Mouse (Mus musculus): ENCODE measurements at regions not wholly inside any gene's neighbourhood (a gene's known extent, or its start where the extent isn't known, plus 50 kb on each side); places are given as distances from the start of the nearest gene placed in this dataset.

GRCm38 (mm10) chr2:147927792-147928670 is 118.7 kb downstream of the Foxa2 start:
- no peak for DNase-seq (ENCODE audit: low spot score in 2 of 2)

- no peak for DNase-seq (ENCODE audit: low spot score in 2 of 2)
Measured at GRCm38 (mm10) chr2:147926861-147927260, 119.9 kb downstream of the Foxa2 start.

- no peak for DNase-seq (ENCODE audit: low spot score in 2 of 2)
Measured at GRCm38 (mm10) chr2:147907341-147907740, 139.4 kb downstream of the Foxa2 start.

GRCm38 (mm10) chr2:147905759-147906740 is 140.7 kb downstream of the Foxa2 start:
- DNase-seq (ENCODE audit: low spot score in 2 of 2): no peak

GRCm38 (mm10) chr2:147905118-147905517 is 141.7 kb downstream of the Foxa2 start:
- DNase-seq (ENCODE audit: low spot score in 2 of 2): no peak

- no peak for DNase-seq (ENCODE audit: low spot score in 2 of 2)
Measured at GRCm38 (mm10) chr2:147899236-147899635, 147.5 kb downstream of the Foxa2 start.

GRCm38 (mm10) chr2:147895691-147896090 is 151.1 kb downstream of the Foxa2 start:
- no peak for DNase-seq (ENCODE audit: low spot score in 2 of 2)

- no peak for DNase-seq (ENCODE audit: low spot score in 2 of 2)
Measured at GRCm38 (mm10) chr2:147894213-147894612, 152.6 kb downstream of the Foxa2 start.

GRCm38 (mm10) chr2:147886191-147886590 is 160.6 kb downstream of the Foxa2 start:
- DNase-seq (ENCODE audit: low spot score in 2 of 2): no peak

- DNase-seq (ENCODE audit: low spot score in 2 of 2): no peak
Measured at GRCm38 (mm10) chr2:147877907-147878306, 168.9 kb downstream of the Foxa2 start.

- no peak for DNase-seq (ENCODE audit: low spot score in 2 of 2)
Measured at GRCm38 (mm10) chr2:147877543-147877904, 169.2 kb downstream of the Foxa2 start.

- DNase-seq (ENCODE audit: low spot score in 2 of 2): no peak
Measured at GRCm38 (mm10) chr2:147876708-147877542, 169.8 kb downstream of the Foxa2 start.

- no peak for DNase-seq (ENCODE audit: low spot score in 2 of 2)
Measured at GRCm38 (mm10) chr2:147872972-147873371, 173.8 kb downstream of the Foxa2 start.

GRCm38 (mm10) chr2:147851186-147851802 is 195.5 kb downstream of the Foxa2 start:
- DNase-seq (ENCODE audit: low spot score in 2 of 2): no peak

GRCm38 (mm10) chr2:147846968-147847749 is 199.6 kb downstream of the Foxa2 start:
- DNase-seq (ENCODE audit: low spot score in 2 of 2): no peak

GRCm38 (mm10) chr2:147845256-147845655 is 201.5 kb downstream of the Foxa2 start:
- DNase-seq (ENCODE audit: low spot score in 2 of 2): no peak

GRCm38 (mm10) chr2:147840936-147841335 is 205.8 kb downstream of the Foxa2 start:
- no peak for DNase-seq (ENCODE audit: low spot score in 2 of 2)

- DNase-seq (ENCODE audit: low spot score in 2 of 2): no peak
Measured at GRCm38 (mm10) chr2:147838613-147839012, 208.2 kb downstream of the Foxa2 start.

- DNase-seq (ENCODE audit: low spot score in 2 of 2): no peak
Measured at GRCm38 (mm10) chr2:147830551-147830950, 216.2 kb downstream of the Foxa2 start.

GRCm38 (mm10) chr2:147816951-147817350 is 229.8 kb downstream of the Foxa2 start:
- DNase-seq (ENCODE audit: low spot score in 2 of 2): no peak
